Comparison of ENCODE assay signal across 9 mouse cellular contexts in the genomic region with DNA sequence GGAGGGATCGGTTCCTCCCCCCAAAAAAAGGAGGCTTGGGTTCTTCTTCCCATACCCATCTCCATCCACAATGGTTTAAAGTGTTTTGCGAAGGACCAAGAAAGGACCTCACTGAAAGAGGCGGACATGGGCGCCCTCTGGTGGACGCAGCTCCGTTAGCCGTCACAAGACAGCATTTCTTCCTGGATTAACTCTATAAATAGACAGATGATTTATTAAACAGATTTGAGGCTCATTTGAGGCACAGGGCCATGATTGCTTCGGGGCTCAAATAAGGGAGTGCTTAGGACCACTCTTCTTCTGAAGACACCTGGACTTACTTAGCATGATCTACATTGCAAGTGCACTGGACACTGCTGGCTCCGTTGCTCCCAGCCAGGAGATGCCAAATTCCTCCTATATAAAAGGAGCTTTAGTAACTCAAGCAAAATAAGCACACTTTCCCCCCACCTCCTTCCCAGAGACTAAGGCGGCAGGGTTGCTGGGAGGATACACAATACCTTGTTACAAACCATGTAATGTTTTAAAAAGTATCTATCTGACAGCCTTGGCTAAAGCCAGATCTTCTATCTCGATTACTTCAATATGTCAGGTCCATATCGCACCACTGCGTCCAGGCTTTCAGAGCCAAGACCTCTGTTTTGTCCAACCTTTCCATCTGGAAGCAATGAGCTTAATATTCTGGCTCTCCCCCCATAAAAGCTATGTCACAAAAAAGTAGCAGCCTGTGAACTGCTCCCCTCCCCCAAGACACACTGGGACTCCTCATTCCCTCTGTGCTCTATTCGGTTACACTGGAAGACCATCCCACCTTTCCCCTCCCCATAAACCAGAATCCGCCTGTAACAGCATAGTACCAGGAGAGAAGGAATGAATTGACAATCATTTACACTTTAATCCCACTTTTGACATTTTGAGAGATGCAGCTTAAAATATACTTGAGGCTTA. TPM values are rescaled to one million over a fixed set of nuclear protein-coding genes. Genes with fewer than 3 reads are reported as not detected.
DNase-seq lines count a peak whose midpoint lies in the region; ATAC-seq lines count a peak whose summit lies in the region.
"Had no signal": no experiment of that assay in that cellular context is flagged by ENCODE, and none has a peak within 500 bp of the region (broad histone marks: within the 10 kb centered on the region; RNA-seq: fewer than 3 reads in every experiment).

No protein-coding gene starts in this region.

- no peaks in the 10 kb centered on the region for H3K27me3 ChIP-seq in embryonic facial prominence, embryonic 15.5 days

- 15% methylated on average over 15 of the region's 15 CpGs for WGBS in embryonic facial prominence, embryonic 15.5 days

- H3K9me3 ChIP-seq in embryonic facial prominence, embryonic 15.5 days (replicated peaks) = no peaks in the 10 kb centered on the region

- H3K27ac ChIP-seq in embryonic facial prominence, embryonic 15.5 days (replicated peaks) = no peak overlapping the region; the same call in 1 of the 2 replicates

- H3K4me3 ChIP-seq in embryonic facial prominence, embryonic 15.5 days (replicated peaks) = no peak overlapping the region
- H3K4me3 ChIP-seq: erythroblast, embryonic 14.5 days had no signal

- intact Hi-C loops in heart, postnatal 10 days (cut with DNase I) = loop anchor here (1.0 to 10.0 kb wide), 6 partner anchors 48 to 1386 kb away; a partner anchor contains a TSS

- peak; percentile 43 for DNase-seq in CD4-positive helper T cell, adult 2 months (ENCODE audit: low read depth, low spot score)
- DNase-seq in adrenal gland, postnatal 4 days (ENCODE audit: low spot score in 2 of 2) = peak; percentile 40 to 54
- DNase-seq in heart, postnatal 10 days = peak; percentile 87 to 92
- DNase-seq in kidney, postnatal 4 days = peak; percentile 93 to 94
- peak; percentile 66 to 76 for DNase-seq in lung, adult 18-20 months
- DNase-seq in ovary, postnatal 14 days (ENCODE audit: low spot score) = peak; percentile 77
- DNase-seq in thymus, postnatal 10 days (ENCODE audit: low spot score in 2 of 2) = peak; percentile 8 to 59

- H3K36me3 ChIP-seq in embryonic facial prominence, embryonic 15.5 days = no peaks in the 10 kb centered on the region

- no peak overlapping the region for H3K9ac ChIP-seq in embryonic facial prominence, embryonic 15.5 days

- ATAC-seq in embryonic facial prominence, embryonic 15.5 days (ENCODE audit: insufficient number of reproducible peaks, low FRiP score, low TSS enrichment, low read depth) = peak; percentile 86

- H3K4me2 ChIP-seq in embryonic facial prominence, embryonic 15.5 days (replicated peaks) = no peak overlapping the region

- peaks cover 12% of the 10 kb centered on the region; the same call in 1 of the 2 replicates for H3K4me1 ChIP-seq in embryonic facial prominence, embryonic 15.5 days

RNA-seq across cellular contexts. Expression of a gene that starts 47.8 kb away (rescaled TPM):
- 10 to 100 TPM; 36.7 to 37.6 TPM for total RNA-seq in adrenal gland, postnatal 4 days (2021)
- 47.8 and 49.0 TPM in 2 replicates for polyA plus RNA-seq in embryonic facial prominence, embryonic 15.5 days (2015; fragmentation: Nextera tagmentation; extraction: Ambion mirVana)
- total RNA-seq in heart, postnatal 10 days (2021) = 10 to 100 TPM; 41.9 to 48.3 TPM

Comparison
In these comparisons a context has a peak if more than half of its experiments do, and no peak if none do; other contexts are left out.
1. DNase-seq: peak in every context shown above with its lines; median percentile 94 in kidney, postnatal 4 days; 90 in heart, postnatal 10 days; 77 in ovary, postnatal 14 days; 71 in lung, adult 18-20 months; 47 in adrenal gland, postnatal 4 days; 43 in CD4-positive helper T cell, adult 2 months; 34 in thymus, postnatal 10 days.